Mouse (Mus musculus): ENCODE results near the gene Cryl1. TPM values are rescaled to one million over a fixed set of nuclear protein-coding genes. Genes with fewer than 3 reads are reported as not detected.

Cryl1 gene
- polyA plus RNA-seq, 2 experiments, result 6.0 to 7.4 TPM

DNA sequence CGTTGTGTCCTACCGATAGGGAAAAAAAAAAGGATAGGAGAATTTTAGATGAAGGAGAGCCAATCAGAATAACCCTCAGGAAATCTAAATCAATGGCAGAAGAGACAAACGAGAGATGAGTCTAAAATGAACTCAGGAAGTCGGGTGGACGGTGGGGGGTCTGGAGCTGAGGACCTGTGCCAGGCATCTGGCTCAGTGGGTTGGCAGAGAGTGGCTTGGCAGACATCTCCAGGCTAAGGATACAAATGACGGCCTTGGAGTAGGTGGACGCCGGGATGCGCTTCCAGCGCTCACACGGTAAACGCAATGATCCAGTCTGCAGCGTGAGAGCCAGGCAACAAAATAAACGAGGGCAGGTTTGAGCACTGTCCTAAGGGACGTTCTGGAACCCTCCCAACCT is 68.7 kb downstream of the Cryl1 start:
- no peak for DNase-seq (ENCODE audit: low read depth in 3 of 3, low spot score in 3 of 3)
- Histone ChIP-seq H3K9ac (replicated peaks) (no peak overlapping the region), H3K4me3 (ENCODE audit: insufficient read depth in 1 of 2, low read depth in 2 of 2, low read length in 2 of 2) (no peak overlapping the region), H3K27me3 (ENCODE audit: control insufficient read depth, insufficient read depth, low read length) (no peaks in the 10 kb centered on the region), H3K4me1 (replicated peaks; ENCODE audit: control insufficient read depth in 2 of 2, insufficient read depth in 2 of 2, low read length in 1 of 2) (no peaks in the 10 kb centered on the region), H3K4me2 (ENCODE audit: low read depth) (no peak overlapping the region), H3K9me3 (ENCODE audit: control insufficient read depth, low read length) (no peaks in the 10 kb centered on the region), H3K36me3 (replicated peaks; ENCODE audit: control insufficient read depth, insufficient read depth, low read depth) (no peaks in the 10 kb centered on the region), H3K27ac (no peak overlapping the region)
- TF ChIP-seq CTCF (IDR thresholded peaks at IDR 0.05; ENCODE audit: low read depth), result no peak
- TF ChIP-seq EP300 (IDR thresholded peaks at IDR 0.05; ENCODE audit: low read depth), result no peak
- ATAC-seq (ENCODE audit: insufficient read depth), result no peak
- WGBS (ENCODE audit: insufficient replicate concordance), result 80% methylated on average over 15 of the region's 15 CpGs

DNA sequence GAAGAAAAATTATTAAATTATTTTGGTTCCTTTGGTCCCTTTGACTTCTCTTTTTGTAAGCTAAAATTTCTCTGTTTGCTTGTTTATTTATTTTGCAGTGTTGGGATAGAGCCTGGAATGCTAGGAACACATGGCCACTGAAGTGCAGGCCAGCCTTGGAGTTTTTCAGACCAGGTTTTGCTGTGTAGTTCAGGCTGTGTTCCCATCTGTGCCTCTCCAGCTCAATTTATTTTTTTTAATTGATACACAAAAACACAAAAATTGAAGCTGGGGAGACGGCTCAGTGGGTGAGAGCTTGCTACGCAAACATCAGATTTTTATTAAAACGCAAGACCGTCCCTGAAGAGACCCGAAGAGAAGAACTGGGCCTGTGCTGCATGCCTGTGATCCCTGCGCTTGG is 71.6 kb downstream of the Cryl1 start:
- H3K9ac ChIP-seq (replicated peaks), result no peak overlapping the region
- H3K4me2 ChIP-seq (ENCODE audit: low read depth), result no peak overlapping the region
- no peak overlapping the region for H3K27ac ChIP-seq
- WGBS (ENCODE audit: insufficient replicate concordance), result 77% methylated on average over 6 of the region's 6 CpGs
- no peak for TF ChIP-seq CTCF (IDR thresholded peaks at IDR 0.05; ENCODE audit: low read depth)
- TF ChIP-seq EP300 (IDR thresholded peaks at IDR 0.05; ENCODE audit: low read depth), result no peak
- H3K36me3 ChIP-seq (replicated peaks; ENCODE audit: control insufficient read depth, insufficient read depth, low read depth), result no peaks in the 10 kb centered on the region
- no peaks in the 10 kb centered on the region for H3K9me3 ChIP-seq (ENCODE audit: control insufficient read depth, low read length)
- no peak for DNase-seq (ENCODE audit: low read depth in 3 of 3, low spot score in 3 of 3)
- ATAC-seq (ENCODE audit: insufficient read depth), result no peak
- no peaks in the 10 kb centered on the region for H3K27me3 ChIP-seq (ENCODE audit: control insufficient read depth, insufficient read depth, low read length)
- H3K4me1 ChIP-seq (replicated peaks; ENCODE audit: control insufficient read depth in 2 of 2, insufficient read depth in 2 of 2, low read length in 1 of 2), result no peaks in the 10 kb centered on the region
- H3K4me3 ChIP-seq (ENCODE audit: insufficient read depth in 1 of 2, low read depth in 2 of 2, low read length in 2 of 2), result no peak overlapping the region

DNA sequence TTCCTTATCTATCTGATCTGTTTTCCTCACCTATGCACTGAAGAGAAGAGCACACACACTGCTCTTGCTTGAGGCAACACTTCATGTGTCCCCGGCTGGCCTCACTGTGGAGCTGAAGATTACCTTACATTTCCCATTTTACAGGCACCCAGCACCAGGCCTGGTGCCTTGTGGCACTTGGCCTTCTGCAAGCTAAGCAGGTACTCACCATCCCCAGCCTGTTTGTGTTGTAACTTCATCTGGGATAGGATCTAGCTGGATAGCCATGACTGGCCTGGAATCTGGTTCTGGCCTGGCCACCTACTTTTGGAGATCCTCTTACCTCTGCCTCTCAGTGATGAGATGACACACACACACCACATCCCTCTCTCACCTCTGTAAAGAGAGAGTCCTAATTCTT is 79.5 kb downstream of the Cryl1 start:
- WGBS (ENCODE audit: insufficient replicate concordance), result 77% methylated on average over 1 of the region's 1 CpGs
- Histone ChIP-seq H3K27ac (no peak overlapping the region), H3K4me1 (replicated peaks; ENCODE audit: control insufficient read depth in 2 of 2, insufficient read depth in 2 of 2, low read length in 1 of 2) (peaks cover 0 to 2% of the 10 kb centered on the region in 2 experiments; a peak in 1 of 4 replicates), H3K4me3 (ENCODE audit: insufficient read depth in 1 of 2, low read depth in 2 of 2, low read length in 2 of 2) (no peak overlapping the region), H3K9ac (replicated peaks) (no peak overlapping the region), H3K36me3 (replicated peaks; ENCODE audit: control insufficient read depth, insufficient read depth, low read depth) (no peaks in the 10 kb centered on the region), H3K9me3 (ENCODE audit: control insufficient read depth, low read length) (no peaks in the 10 kb centered on the region), H3K27me3 (ENCODE audit: control insufficient read depth, insufficient read depth, low read length) (no peaks in the 10 kb centered on the region), H3K4me2 (ENCODE audit: low read depth) (no peak overlapping the region)
- TF ChIP-seq EP300 (IDR thresholded peaks at IDR 0.05; ENCODE audit: low read depth) (no peak), CTCF (IDR thresholded peaks at IDR 0.05; ENCODE audit: low read depth) (no peak)
- ATAC-seq (ENCODE audit: insufficient read depth) (no peak), DNase-seq (ENCODE audit: low read depth in 3 of 3, low spot score in 3 of 3) (no peak)

DNA sequence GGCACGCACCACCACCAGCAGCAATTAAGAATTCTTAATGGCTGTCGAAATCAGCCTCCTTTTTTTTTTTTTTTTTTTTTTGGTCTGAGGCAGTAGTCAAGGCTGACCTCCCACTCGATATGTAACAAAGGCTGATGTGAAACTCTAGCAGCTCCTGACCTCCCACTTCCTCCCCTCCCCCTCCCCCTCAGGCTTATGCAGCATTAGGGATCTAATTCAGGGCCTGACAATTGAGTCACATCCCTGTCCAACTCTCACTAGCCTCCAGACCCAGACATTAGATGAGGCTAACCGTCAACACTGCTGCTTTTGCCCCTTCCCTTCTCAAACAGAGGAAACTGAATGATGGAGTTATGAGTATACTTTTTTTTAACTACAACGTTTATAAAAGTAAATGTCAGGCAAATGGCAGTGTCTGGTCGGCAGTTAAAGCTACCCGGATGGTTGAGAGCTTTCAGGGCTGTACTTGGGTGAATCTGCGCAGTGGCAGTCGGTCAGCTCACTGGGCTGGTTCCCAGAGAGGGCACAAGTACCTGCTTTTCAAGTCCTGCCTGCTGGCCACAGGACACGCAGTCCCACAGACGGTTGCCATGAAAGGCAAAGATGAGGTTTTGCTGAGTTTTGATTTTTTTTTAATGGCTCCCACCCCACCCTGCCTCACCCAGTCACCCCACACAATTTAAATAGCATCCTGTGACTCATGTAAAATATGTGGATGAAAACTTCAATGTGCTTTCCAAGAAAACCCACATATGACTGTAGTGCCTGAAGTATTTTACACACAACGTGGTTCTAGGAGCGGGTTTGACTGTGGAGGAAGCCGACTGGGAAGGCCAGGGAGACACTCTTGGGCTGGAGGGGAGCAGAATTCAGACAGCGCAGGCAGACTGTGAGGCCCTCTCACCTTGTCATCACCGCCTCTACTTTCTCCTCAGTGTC is 81.4 kb downstream of the Cryl1 start:
- ATAC-seq (ENCODE audit: insufficient read depth), result no peak
- TF ChIP-seq EP300 (IDR thresholded peaks at IDR 0.05; ENCODE audit: low read depth), result no peak
- no peak for TF ChIP-seq CTCF (IDR thresholded peaks at IDR 0.05; ENCODE audit: low read depth)
- peaks cover 0 to 2% of the 10 kb centered on the region in 2 experiments; a peak in 1 of 4 replicates for H3K4me1 ChIP-seq (replicated peaks; ENCODE audit: control insufficient read depth in 2 of 2, insufficient read depth in 2 of 2, low read length in 1 of 2)
- WGBS (ENCODE audit: insufficient replicate concordance), result 59% methylated on average over 16 of the region's 16 CpGs
- no peaks in the 10 kb centered on the region for H3K9me3 ChIP-seq (ENCODE audit: control insufficient read depth, low read length)
- no peak for DNase-seq (ENCODE audit: low read depth in 3 of 3, low spot score in 3 of 3)
- no peaks in the 10 kb centered on the region for H3K27me3 ChIP-seq (ENCODE audit: control insufficient read depth, insufficient read depth, low read length)
- H3K9ac ChIP-seq (replicated peaks), result no peak overlapping the region
- no peaks in the 10 kb centered on the region for H3K36me3 ChIP-seq (replicated peaks; ENCODE audit: control insufficient read depth, insufficient read depth, low read depth)
- no peak overlapping the region for H3K27ac ChIP-seq
- no peak overlapping the region for H3K4me3 ChIP-seq (ENCODE audit: insufficient read depth in 1 of 2, low read depth in 2 of 2, low read length in 2 of 2)
- no peak overlapping the region for H3K4me2 ChIP-seq (ENCODE audit: low read depth)

DNA sequence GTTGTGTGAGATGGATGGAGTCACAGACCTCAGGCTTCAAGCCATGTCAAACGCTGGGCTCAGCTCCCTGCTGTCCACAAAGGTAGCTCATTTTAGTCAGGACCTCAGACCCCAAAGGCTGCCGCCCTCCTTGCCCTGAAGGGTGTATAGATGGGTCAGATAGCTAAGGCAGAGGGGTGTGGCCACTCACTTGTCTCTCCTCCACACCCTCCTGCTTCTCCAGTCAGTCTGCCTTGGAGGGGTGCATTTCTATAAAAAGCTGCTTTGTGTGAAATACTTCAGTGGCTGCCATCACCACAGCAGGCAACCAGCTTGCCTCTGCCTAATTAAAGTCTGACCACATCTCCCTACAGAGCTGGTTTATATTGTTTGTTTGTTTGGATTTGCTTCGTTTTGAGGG is 82.4 kb downstream of the Cryl1 start:
- no peak overlapping the region for H3K9ac ChIP-seq (replicated peaks)
- no peak overlapping the region for H3K4me3 ChIP-seq (ENCODE audit: insufficient read depth in 1 of 2, low read depth in 2 of 2, low read length in 2 of 2)
- no peaks in the 10 kb centered on the region for H3K9me3 ChIP-seq (ENCODE audit: control insufficient read depth, low read length)
- DNase-seq (ENCODE audit: low read depth in 3 of 3, low spot score in 3 of 3) (no peak), ATAC-seq (ENCODE audit: insufficient read depth) (no peak)
- WGBS (ENCODE audit: insufficient replicate concordance), result 41% methylated on average over 3 of the region's 3 CpGs
- no peaks in the 10 kb centered on the region for H3K36me3 ChIP-seq (replicated peaks; ENCODE audit: control insufficient read depth, insufficient read depth, low read depth)
- no peak overlapping the region for H3K27ac ChIP-seq
- no peaks in the 10 kb centered on the region for H3K27me3 ChIP-seq (ENCODE audit: control insufficient read depth, insufficient read depth, low read length)
- H3K4me1 ChIP-seq (replicated peaks; ENCODE audit: control insufficient read depth in 2 of 2, insufficient read depth in 2 of 2, low read length in 1 of 2), result peaks cover 0 to 2% of the 10 kb centered on the region in 2 experiments; a peak in 1 of 4 replicates
- TF ChIP-seq EP300 (IDR thresholded peaks at IDR 0.05; ENCODE audit: low read depth) (no peak), CTCF (IDR thresholded peaks at IDR 0.05; ENCODE audit: low read depth) (no peak)
- H3K4me2 ChIP-seq (ENCODE audit: low read depth), result no peak overlapping the region
